Comparison of ENCODE assay signal across 9 mouse cellular contexts in the genomic region with DNA sequence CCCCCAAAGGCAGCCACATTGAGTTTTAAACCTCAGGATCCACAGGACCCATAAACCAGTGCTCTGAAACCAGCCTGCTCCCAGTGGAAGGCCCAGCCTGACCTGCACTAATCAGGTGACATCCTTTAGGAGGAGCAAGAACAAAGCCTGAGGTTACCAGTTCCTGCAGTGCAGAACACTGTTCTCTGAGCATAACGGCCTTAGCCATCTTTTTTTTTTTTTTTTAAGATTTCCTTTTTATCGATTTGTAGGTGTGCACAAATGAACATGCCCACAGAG. TPM values are rescaled to one million over a fixed set of nuclear protein-coding genes. Genes with fewer than 3 reads are reported as not detected.
DNase-seq lines count a peak whose midpoint lies in the region; ATAC-seq lines count a peak whose summit lies in the region.
"Had no signal": no experiment of that assay in that cellular context is flagged by ENCODE, and none has a peak within 500 bp of the region (broad histone marks: within the 10 kb centered on the region; RNA-seq: fewer than 3 reads in every experiment).

No protein-coding gene starts in this region.

- H3K9me3 ChIP-seq in heart, embryonic 13.5 days = no peaks in the 10 kb centered on the region
- H3K9me3 ChIP-seq in hindbrain, embryonic 12.5 days (replicated peaks) = no peaks in the 10 kb centered on the region
- H3K9me3 ChIP-seq in midbrain, embryonic 11.5 days (ENCODE audit: control insufficient read depth, low read length) = no peaks in the 10 kb centered on the region
- H3K9me3 ChIP-seq: G1E had no signal

- no peak for ATAC-seq in heart, embryonic 13.5 days (ENCODE audit: extremely low read depth, insufficient number of reproducible peaks, low FRiP score, low TSS enrichment)
- ATAC-seq in hindbrain, embryonic 12.5 days (ENCODE audit: low FRiP score) = peak; percentile 13; the same call in 1 of the 2 replicates
- no peak; the same call in 1 of the 2 replicates for ATAC-seq in midbrain, embryonic 11.5 days (ENCODE audit: low FRiP score)

- H3K4me3 ChIP-seq in heart, embryonic 13.5 days = peak overlapping the region; percentile 60
- peak overlapping the region; percentile 33 for H3K4me3 ChIP-seq in hindbrain, embryonic 12.5 days
- H3K4me3 ChIP-seq in midbrain, embryonic 11.5 days (ENCODE audit: low read depth, low read length) = no peak overlapping the region

- peaks cover 25% of the 10 kb centered on the region for H3K4me1 ChIP-seq in heart, embryonic 13.5 days
- H3K4me1 ChIP-seq in hindbrain, embryonic 12.5 days = peaks cover 20% of the 10 kb centered on the region
- peaks cover 18% of the 10 kb centered on the region for H3K4me1 ChIP-seq in midbrain, embryonic 11.5 days (ENCODE audit: control insufficient read depth, insufficient read depth, low read length)

- H3K4me2 ChIP-seq in heart, embryonic 13.5 days = peak overlapping the region; percentile 81
- H3K4me2 ChIP-seq in hindbrain, embryonic 12.5 days (replicated peaks) = peak overlapping the region; percentile 54
- peak overlapping the region; percentile 57 for H3K4me2 ChIP-seq in midbrain, embryonic 11.5 days

- peak overlapping the region; percentile 88 for H3K9ac ChIP-seq in heart, embryonic 13.5 days
- H3K9ac ChIP-seq in hindbrain, embryonic 12.5 days = peak overlapping the region; percentile 68
- peak overlapping the region; percentile 74 for H3K9ac ChIP-seq in midbrain, embryonic 11.5 days (ENCODE audit: low read length)

- 63% methylated on average over 2 of the region's 2 CpGs for WGBS in heart, embryonic 13.5 days
- WGBS in hindbrain, embryonic 12.5 days = 61% methylated on average over 2 of the region's 2 CpGs
- 77% methylated on average over 2 of the region's 2 CpGs for WGBS in midbrain, embryonic 11.5 days

- no peaks in the 10 kb centered on the region for H3K27me3 ChIP-seq in heart, embryonic 13.5 days (replicated peaks)
- no peaks in the 10 kb centered on the region for H3K27me3 ChIP-seq in hindbrain, embryonic 12.5 days
- no peaks in the 10 kb centered on the region for H3K27me3 ChIP-seq in midbrain, embryonic 11.5 days (ENCODE audit: control insufficient read depth, insufficient read depth, low read length)

- H3K36me3 ChIP-seq in heart, embryonic 13.5 days = peaks cover 3% of the 10 kb centered on the region; the same call in 1 of the 2 replicates
- H3K36me3 ChIP-seq in hindbrain, embryonic 12.5 days = no peaks in the 10 kb centered on the region
- no peaks in the 10 kb centered on the region for H3K36me3 ChIP-seq in midbrain, embryonic 11.5 days (ENCODE audit: control insufficient read depth, insufficient read depth, low read length)
- H3K36me3 ChIP-seq: G1E had no signal

- DNase-seq in heart, adult 8-10 months (ENCODE audit: low spot score) = no peak
- DNase-seq in T-cell, adult 2 months (ENCODE audit: low spot score) = peak; percentile 19
- no peak for DNase-seq in midbrain, embryonic 11.5 days (ENCODE audit: low spot score, missing footprints)
- DNase-seq in embryo, embryonic 9.5 days (ENCODE audit: extremely low spot score) = no peak
- no peak for DNase-seq in right cerebral cortex, postnatal 14 days
- no peak for DNase-seq in frontal cortex, postnatal 14 days (ENCODE audit: low spot score in 2 of 2)

- peak overlapping the region; percentile 90 for H3K27ac ChIP-seq in heart, embryonic 13.5 days (replicated peaks)
- H3K27ac ChIP-seq in hindbrain, embryonic 12.5 days = peak overlapping the region; percentile 87
- H3K27ac ChIP-seq in midbrain, embryonic 11.5 days (ENCODE audit: low read depth, low read length) = peak overlapping the region; percentile 78

RNA-seq across cellular contexts. Expression of gene Srrm2, which starts 0.7 kb away (rescaled TPM):
- polyA plus RNA-seq in heart, embryonic 13.5 days (2015; fragmentation: Nextera tagmentation; extraction: Ambion mirVana) = 319 and 327 TPM in 2 replicates
- total RNA-seq in heart, adult 8-10 months (2022) = 100 to 1,000 TPM; 151 to 179 (median 164) TPM
- 670 and 682 TPM in 2 replicates for polyA plus RNA-seq in hindbrain, embryonic 12.5 days (2016; fragmentation: Nextera tagmentation; extraction: Ambion mirVana)
- 408 and 439 TPM in 2 replicates for polyA plus RNA-seq in midbrain, embryonic 11.5 days (2014; fragmentation: Nextera tagmentation; extraction: Ambion mirVana)

RNA-seq across cellular contexts. Expression of gene Flywch2, which starts 5.1 kb away (rescaled TPM):
- polyA plus RNA-seq in heart, embryonic 13.5 days (2015; fragmentation: Nextera tagmentation; extraction: Ambion mirVana) = 5.8 and 7.4 TPM in 2 replicates
- total RNA-seq in heart, adult 8-10 months (2022) = 1 to 10 TPM in 1 of 4 experiments, under 1 TPM in 2, not detected in 1; 0.41 to 1.2 (median 0.87) TPM
- polyA plus RNA-seq in hindbrain, embryonic 12.5 days (2016; fragmentation: Nextera tagmentation; extraction: Ambion mirVana) = 48.1 and 49.4 TPM in 2 replicates
- 20.4 and 20.9 TPM in 2 replicates for polyA plus RNA-seq in midbrain, embryonic 11.5 days (2014; fragmentation: Nextera tagmentation; extraction: Ambion mirVana)
- total RNA-seq: G1E had no signal
- polyA plus RNA-seq: G1E had no signal

RNA-seq across cellular contexts. Expression of gene Flywch1, which starts 19.6 kb away (rescaled TPM):
- polyA plus RNA-seq in heart, embryonic 13.5 days (2015; fragmentation: Nextera tagmentation; extraction: Ambion mirVana) = 52.1 and 54.1 TPM in 2 replicates
- total RNA-seq in heart, adult 8-10 months (2022) = 10 to 100 TPM; 40.8 to 42.0 (median 40.9) TPM
- 203 and 212 TPM in 2 replicates for polyA plus RNA-seq in hindbrain, embryonic 12.5 days (2016; fragmentation: Nextera tagmentation; extraction: Ambion mirVana)
- polyA plus RNA-seq in midbrain, embryonic 11.5 days (2014; fragmentation: Nextera tagmentation; extraction: Ambion mirVana) = 125 and 142 TPM in 2 replicates

RNA-seq across cellular contexts. Expression of gene Elob, which starts 37.9 kb away (rescaled TPM):
- polyA plus RNA-seq in heart, embryonic 13.5 days (2015; fragmentation: Nextera tagmentation; extraction: Ambion mirVana) = 875 and 1,018 TPM in 2 replicates
- 100 to 1,000 TPM; 321 to 411 (median 362) TPM for total RNA-seq in heart, adult 8-10 months (2022)
- polyA plus RNA-seq in hindbrain, embryonic 12.5 days (2016; fragmentation: Nextera tagmentation; extraction: Ambion mirVana) = 1,047 and 1,117 TPM in 2 replicates
- 1,062 and 1,170 TPM in 2 replicates for polyA plus RNA-seq in midbrain, embryonic 11.5 days (2014; fragmentation: Nextera tagmentation; extraction: Ambion mirVana)

RNA-seq across cellular contexts. Expression of gene Prss33, which starts 44.8 kb away (rescaled TPM):
- not detected in 2 replicates for polyA plus RNA-seq in heart, embryonic 13.5 days (2015; fragmentation: Nextera tagmentation; extraction: Ambion mirVana)
- not detected for total RNA-seq in heart, adult 8-10 months (2022)
- 0.26 TPM in 1 of 2 replicates, not detected in the other for polyA plus RNA-seq in hindbrain, embryonic 12.5 days (2016; fragmentation: Nextera tagmentation; extraction: Ambion mirVana)
- 0.27 TPM in 1 of 2 replicates, not detected in the other for polyA plus RNA-seq in midbrain, embryonic 11.5 days (2014; fragmentation: Nextera tagmentation; extraction: Ambion mirVana)
- polyA plus RNA-seq: G1E had no signal
